Mouse (Mus musculus): ENCODE results near the gene 1700016D06Rik.
A peak's percentile ranks its signal among the peaks of the same experiment; 100 is the strongest.
"Not testable (repeated sequence)": the region's sequence is repeated elsewhere in the genome, so short reads cannot be mapped to it uniquely, and the experiment has no call there.

The 1700016D06Rik gene

DNA sequence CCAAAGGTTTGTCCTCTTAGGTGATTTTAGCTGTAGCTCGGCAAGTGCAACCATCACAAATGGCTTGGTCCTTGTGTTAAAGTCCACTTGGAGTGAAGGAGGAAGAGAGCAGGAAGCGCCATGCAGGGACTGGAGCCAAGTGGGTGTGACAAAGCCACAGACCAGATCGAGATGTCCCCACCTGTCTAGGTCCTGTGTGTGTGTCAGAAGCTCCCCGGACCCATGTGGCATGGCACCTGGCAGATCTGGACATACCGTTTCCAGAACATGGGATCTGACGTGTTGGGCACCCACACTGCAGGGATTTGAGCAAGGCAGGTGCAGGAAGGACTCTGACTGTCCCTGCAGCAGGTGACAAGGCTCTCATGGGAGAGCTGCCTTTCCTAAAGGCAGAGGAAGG is 565 bp upstream of the 1700016D06Rik start:
- no peak for DNase-seq (ENCODE audit: extremely low spot score)

DNA sequence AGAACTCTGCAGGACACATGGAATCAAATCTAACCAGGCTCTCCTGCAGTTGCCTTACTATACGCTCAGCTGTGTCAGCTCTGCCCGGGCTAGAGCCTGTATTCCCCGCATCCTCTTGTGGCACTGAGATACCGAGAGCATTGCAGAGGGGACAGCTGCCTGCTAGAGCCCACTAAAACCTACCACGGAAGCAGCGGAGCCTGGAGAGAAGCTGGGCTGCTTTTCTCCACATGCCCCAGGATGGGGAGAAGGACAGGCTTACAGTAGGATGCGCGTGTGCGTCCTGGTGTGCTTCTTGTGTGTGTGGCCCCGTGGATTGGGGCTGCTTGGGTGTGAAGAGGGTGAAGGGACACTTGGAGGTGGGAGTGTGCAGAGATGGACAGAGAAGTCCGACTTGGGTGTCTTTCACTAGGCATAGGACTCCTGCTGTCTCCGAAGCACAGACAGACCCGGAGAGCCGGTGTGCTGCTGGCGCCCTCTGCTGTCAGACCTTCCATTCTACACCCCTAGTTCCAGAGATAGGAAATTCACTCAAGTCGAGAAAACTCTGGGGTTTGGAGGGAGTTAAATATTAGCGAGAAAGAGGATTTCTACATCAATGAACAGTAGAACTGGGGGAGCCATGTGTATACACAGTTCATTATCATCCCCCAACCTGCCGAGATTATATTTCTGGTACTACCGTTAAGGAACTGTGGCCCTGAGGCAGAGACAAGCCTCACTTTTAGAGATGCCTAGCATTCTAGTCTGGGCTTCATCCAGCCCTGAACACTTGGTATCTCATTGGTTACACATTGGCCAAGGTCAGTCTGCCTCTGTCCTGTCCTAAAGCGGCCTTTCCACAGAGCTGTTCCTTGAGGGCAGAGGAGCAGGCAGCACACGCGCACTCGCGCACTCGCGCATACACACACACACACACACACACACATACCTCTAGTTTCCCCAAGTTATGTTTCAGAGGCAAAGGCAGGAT is 517 bp downstream of the 1700016D06Rik start:
- DNase-seq (ENCODE audit: extremely low spot score) = peak; percentile 80

DNA sequence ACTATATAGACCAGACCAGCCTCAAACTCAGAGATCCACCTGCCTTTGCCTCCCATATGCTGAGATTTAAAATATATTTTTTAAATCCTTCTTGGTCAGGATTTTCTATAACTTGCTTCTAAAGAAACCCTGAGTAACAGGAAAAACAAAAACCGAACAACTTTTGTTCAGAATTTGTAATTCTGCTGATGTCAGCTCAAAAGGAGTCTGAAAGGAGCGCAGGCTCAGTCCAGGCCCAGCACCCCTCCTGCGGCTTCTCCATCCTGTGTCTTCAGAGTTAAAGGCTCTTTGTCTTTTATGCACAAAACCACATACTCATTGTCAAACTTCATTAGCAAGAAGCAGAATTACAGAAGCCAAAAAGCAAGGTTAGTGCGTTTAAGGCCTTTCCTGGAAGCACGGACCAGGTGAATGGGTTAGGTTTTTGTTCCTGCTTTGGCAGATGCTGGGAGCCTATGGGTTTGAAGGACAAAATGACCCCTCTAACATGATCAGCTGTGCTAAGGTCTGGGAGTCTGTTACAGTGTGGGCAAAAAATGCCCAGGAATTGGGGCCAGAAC is 1.3 kb downstream of the 1700016D06Rik start:
- no peak for DNase-seq (ENCODE audit: extremely low spot score)

DNA sequence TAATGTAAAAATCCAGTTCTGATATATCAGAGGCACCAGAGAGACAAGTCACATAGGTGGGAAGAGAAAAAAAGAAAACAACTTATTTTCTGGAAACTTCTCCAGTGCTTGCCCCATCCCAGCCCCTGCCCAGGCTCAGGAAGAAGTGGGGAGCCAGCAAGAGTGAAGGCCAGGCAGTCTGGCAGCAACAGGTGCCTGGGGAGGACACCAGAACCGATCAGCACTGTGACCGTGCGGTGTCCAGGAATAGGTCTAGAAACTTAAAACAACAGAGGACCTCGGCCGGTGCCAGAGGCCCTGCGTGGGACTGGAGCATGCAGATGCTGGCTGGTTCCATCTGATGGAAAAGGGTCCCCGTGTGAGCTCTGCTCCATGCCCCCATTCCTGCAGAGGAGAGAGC is 3.4 kb downstream of the 1700016D06Rik start:
- DNase-seq (ENCODE audit: extremely low spot score) = no peak

DNA sequence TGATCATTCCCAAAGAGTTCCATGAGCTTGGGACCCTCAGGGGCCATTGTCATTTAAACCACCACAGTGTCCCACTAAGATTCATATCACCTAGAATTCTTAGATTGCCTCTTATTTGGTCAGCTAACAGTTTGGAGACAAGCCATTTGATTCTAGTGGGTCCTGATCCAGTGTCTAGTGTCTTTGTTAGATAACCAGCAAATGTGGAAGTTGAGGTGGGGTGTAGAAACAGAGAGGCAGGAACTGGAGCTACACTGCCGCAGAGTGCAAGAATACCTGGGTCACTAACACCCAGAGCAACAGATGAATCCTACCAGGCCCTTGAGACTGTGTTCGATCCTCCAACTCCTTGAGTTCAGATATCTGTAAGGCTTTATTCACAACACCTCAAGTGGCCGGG is 4.7 kb downstream of the 1700016D06Rik start:
- DNase-seq (ENCODE audit: extremely low spot score) = no peak

DNA sequence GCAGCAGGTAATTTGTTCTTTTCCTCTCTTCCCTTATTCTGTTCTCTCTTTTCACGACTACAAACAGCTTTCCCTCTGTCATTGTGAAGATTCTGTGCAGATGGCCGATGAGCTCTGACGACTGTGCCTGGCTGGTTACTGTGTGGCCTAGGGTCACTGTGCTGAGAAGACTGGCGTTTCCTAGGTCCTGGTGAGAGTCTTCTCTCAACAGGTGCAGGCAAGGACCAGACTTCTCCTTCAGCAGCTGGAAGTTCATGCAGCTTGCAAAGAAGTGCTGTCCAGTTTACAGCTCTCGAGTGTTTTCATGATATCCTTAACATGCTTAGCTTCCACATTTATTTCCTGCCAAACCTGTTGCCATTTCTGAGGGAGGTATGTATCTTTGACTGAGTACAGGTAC is 6.9 kb downstream of the 1700016D06Rik start:
- no peak for DNase-seq (ENCODE audit: extremely low spot score)

DNA sequence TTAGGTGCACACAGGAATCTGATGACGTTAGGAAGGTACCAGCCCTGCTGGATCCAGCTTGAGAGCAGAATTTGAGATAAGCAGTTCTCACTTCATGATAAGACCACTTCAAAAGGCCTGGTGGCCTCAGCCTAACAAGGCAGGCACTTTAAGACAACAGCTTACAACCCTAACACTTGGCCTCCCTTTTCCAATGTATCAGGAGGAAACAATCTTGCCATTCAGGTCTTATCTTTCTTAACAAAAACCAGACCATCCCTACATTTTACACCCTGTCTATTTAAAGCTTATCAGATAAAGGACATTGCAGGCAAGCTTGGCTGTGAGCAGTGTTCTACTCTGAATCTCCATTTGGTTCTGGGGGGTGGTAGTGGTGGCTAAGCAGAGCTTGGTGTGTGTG is 8.4 kb downstream of the 1700016D06Rik start:
- no peak for DNase-seq (ENCODE audit: extremely low spot score)

DNA sequence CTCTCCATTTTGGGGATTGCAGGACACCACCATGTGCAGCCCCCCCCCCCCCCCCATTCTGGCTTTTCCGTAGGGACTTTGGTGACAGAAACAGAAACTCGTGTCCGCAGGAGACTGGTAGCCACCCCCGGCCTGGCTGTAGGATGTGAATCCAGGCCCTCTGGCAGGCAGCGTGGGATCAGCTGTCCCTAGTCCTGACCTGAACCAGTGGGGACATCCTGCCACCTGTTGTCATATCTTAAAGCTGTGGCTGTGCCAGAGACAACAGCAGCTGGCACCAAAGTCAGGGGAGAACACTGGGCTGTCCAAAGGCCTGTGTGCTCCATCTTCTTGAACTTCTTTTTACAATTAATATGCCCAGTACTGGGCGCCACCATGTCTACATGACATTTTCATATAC is 9.1 kb downstream of the 1700016D06Rik start:
- DNase-seq (ENCODE audit: extremely low spot score) = no peak

DNA sequence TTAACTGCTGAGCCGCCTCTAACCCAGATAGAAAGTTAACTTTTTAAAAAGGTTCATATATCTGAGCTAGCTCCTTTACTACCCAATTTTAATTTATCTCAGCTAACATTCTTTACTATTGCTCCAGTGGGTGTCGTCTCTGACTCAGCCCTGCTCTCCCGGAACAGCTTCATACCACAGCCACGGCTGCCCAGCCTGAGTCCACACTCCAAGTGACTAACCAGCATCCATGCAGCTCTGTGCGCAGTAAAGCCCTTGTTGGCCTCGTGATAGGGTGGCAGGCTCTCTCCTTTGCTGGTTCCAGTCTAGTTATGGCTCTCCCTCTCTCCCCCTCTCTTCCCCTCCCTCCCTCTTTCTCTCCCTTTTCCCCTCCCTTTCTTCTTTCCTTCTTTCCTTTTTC is 9.6 kb downstream of the 1700016D06Rik start:
- DNase-seq (ENCODE audit: extremely low spot score) = no peak

DNA sequence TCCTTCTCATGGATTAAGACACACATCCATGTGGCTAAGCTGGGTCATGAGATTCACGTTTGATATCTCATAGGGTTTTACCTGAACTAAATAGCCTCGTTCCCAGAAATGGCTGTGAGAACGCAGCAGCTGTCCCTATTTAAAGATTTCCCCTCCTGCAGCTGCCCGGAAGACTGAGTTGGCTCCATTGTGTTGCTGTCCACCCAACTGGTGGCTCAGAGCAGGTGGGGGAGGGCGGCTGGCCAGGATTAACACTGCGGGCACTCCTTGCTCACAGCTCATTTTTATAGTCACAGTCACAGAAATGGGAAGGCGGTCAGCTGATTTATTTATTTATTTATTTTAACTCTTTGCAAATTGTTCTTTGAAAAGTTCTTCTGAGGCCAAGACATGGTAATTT is 10.9 kb downstream of the 1700016D06Rik start:
- no peak for DNase-seq (ENCODE audit: extremely low spot score)

DNA sequence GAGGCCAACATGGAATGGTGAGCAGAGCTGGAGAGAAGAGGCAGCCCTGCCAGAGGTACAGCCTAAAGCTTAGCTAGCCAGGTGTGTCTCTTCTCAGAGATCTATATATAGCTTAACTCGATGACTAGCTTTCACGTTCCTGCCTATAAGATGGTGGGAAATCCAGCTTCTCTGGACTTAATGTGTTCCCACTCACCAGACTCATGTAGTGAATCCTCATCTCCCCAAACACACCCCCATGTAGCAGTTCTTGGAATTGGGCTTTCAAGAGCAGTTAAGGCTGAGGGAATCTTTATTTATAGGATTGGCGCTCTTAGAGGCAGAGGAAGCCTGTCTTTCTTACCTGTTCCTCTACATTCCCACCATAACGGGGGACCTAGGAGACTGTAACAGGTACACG is 13.6 kb downstream of the 1700016D06Rik start:
- no peak for DNase-seq (ENCODE audit: extremely low spot score)

DNA sequence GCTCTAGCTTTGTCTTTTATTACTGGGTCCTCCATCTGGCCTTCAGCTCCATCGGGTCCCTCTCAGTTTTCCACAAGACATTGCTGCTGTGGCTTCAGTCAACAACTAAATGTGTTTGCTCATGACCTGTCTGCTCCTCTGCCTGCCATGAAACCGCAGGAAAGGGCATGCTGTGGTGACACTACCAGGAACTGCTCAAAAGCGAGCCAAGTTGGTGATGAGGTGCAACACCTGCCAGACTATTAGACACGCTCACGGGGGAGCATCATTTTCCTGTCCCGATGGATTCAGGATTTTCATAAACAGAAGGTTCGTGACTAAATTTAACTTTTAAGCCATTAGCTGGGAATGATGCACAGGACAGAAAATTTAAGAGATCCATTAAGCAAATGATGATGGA is 16.3 kb downstream of the 1700016D06Rik start:
- no peak for DNase-seq (ENCODE audit: extremely low spot score)

DNA sequence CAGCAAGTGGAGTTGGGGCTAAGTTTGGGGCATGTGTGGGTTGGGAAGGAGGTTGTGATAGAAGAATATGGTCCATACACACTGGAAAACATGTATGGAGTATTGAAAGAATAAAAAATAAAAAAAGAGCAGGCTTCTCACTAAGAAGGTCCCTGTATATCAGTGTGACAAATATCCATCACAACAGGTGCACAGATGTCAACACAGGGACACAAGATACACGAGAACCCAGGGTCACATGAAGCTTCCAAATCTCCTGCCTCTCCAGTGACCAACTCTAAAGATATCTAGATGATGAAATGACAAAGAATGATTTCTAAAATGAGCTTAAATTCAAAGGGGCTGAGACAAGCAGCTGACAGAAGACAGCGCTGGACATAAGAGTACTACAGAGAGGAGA is 32.6 kb downstream of the 1700016D06Rik start:
- no peak for DNase-seq (ENCODE audit: extremely low spot score)

DNA sequence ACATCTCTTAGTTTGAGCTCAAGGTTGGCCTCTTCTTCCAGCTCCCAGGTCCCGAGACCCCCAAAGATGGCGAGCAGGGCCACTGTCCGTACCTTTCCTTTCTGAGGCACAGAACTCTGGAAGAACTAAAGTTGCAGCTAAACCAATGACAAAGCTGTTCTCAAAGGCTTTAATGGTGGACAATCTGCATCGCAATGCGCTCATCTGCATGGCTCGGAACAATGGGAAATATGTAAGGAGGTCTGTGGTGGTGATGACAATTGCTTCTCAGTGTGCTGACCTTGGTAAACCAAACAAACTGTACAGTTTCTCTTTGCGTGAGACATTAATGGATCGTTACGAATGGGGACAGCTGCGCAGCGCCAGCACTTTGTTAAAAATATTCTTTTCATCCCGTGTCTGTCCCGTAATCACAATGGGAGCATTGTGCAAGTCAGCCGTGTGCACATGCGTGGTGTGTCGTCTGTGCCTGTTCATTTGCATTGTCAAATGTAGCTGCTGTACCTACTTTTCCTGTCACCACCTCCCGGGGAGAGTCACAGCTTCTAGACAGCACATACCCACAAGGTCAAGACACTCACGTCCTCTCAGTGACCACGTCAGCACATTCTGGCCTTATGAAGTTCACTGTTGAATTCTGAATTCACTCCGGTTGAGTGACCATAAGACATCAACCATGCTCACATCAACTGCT is 34.7 kb downstream of the 1700016D06Rik start:
- not testable (repeated sequence) for DNase-seq (ENCODE audit: extremely low spot score)

DNA sequence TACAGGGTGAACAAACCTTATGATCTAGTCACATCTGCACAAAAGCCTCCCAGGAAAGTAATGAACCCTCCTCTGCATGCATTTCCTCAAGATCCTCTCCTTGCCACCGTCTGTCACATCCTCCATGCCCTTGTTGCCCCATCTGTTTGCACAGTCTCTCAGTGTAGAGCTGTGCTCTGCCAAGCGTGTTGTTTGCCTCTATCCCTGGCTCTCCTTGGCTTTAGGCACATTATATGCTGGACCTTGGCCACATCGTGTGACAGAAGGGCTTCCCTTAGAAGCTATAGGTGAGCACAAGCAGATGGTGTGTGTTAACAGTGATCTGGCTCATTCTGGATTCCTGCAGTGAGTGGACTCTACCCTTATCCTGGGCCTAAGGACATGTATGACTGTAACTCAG is 38.9 kb downstream of the 1700016D06Rik start:
- DNase-seq (ENCODE audit: extremely low spot score) = no peak

DNA sequence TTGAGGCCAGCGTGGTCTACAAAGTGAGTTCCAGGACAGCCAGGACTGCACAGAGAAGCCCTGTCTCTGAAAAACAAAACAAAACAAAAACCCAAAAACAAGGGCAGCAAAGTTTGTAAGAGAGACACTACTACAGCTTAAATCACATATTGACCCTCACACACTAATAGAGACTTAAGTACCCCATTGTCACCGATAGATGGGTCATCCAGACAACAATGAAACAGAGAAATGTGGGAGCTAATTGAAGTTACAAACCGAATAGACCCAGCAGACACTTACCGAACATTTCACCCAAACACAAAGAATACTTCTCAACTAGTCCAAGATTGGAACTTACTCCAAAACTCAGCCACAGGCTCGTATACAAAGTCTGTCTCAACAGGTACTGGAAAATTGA is 50.8 kb downstream of the 1700016D06Rik start:
- DNase-seq (ENCODE audit: extremely low spot score) = no peak

DNA sequence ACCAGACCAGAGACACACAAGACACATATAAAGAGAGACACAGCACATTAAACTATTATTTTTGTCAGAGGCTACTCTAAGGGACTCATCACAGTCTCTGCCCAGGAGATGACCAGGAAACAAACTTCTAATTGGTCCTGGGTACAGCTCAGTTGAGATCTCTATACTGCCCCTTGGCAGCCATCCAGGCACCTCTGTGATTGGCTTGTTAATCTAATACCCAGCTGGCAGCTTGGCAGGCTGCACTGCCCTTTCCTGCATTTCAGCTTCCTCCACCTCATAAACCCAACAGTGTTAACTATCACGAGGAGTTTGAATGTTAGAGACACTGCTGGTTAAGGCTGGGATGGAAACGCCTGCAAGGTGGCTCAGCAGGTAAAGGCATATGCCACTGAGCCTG is 57.7 kb downstream of the 1700016D06Rik start:
- no peak for DNase-seq (ENCODE audit: extremely low spot score)

DNA sequence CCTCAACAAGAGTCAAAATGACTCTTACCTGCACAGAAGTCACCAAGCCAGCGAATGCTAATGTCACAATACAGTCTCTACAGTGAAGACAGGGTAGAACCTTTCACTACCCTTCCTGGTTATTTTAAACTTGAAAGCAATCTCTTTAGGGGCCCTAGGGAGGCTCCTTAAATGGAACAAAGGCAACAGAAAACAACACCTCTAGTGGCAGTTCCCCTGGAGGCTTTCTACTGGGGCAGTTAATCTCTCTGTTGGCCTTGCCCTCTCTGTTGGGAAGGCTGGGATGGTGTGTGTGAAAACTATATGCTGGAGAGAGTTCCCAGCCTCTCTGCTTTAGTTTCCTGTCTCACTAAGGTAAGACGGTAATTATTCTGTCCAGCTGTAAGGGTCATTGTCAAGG is 60.3 kb downstream of the 1700016D06Rik start:
- DNase-seq (ENCODE audit: extremely low spot score) = no peak

DNA sequence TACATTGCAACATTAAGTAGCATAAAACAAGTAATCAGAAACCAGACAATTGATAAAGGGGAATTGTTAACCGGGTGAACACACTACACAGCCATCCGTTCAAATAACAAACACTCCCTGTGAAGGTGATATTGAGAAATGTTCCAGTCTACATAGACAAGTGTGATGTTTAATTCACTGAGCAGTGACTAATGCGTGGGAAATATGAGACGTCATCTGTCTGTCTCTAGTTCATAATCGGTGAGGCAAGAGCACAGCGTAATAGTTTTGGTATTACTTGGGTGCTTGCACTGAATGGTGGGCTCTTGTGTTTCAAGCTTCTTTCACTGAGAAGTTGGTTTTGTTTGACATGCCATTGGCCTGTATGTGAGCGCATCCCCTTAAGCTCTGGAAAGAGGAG is 63.3 kb downstream of the 1700016D06Rik start:
- DNase-seq (ENCODE audit: extremely low spot score) = no peak

DNA sequence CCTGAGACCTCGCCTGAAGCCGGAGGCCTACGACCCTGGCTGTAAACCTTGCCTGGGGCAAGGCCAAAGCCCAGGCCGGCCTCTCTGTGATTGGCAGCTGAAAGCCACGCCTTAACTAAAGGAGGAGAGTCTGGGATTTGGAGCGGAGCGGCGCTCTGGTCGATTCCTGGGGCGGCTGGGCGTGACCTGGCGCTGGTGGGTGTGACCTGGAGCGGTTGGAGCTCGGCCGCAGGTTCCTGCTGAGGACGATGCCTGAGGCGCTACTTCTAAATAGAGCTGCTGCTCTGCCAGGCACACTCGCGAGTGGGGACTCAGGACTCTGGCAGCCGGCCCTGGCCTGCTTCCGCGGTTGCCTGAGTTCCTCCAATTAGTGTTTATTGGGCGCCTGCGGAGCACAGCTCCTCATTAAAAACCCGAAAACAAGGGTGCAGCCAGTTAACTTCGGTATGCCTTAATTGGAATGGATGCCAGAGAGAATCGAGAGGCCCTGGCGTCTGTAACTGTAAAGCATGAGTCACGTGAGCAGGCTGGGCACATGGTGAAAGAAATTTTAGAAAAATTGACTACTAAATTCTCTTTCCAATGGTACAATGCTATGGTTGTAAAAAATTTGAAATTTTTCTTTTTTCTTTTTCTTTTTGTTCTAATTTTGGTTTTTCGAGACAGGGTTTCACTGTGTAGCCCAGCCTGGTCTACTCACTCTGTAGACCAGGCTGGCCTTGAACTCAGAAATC is 64.4 kb downstream of the 1700016D06Rik start:
- DNase-seq (ENCODE audit: extremely low spot score) = peak; percentile 88

DNA sequence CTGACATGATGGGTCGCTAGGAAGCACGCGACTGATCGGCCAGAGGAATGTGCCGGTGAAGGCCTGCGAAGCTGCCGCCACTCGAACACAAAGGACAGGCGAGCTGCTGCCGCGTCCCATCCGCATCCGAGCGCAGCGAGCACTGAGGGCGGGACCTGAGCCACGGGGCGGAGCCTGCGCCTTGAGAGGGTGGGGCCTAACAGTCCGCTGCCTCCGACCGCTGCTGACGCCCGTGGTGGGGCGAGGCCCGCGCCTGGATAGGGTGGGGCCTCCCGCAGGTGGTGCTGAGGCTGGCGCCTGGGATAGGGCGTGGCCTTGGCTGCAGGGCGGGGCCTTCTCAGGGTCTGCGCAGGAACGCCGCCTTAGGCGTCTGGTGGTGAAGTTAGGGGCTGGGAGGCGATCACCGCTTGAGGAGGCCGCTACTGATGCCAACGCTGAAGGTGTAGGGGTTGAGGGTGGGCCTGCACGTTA is 65.2 kb downstream of the 1700016D06Rik start, which contains the start of gene Ankrd10:
Gene Ankrd10, minus strand, starts transcription at position 147 of the 471 bp plus-strand sequence.
- peak; percentile 98 for DNase-seq (ENCODE audit: extremely low spot score)

Measured in embryo, embryonic 9.5 days (tissue).